Mouse (Mus musculus) heart, embryonic 10.5 days (tissue): ENCODE data around the gene Csf3r. TPM values are rescaled to one million over a fixed set of nuclear protein-coding genes. Genes with fewer than 3 reads are reported as not detected.

ENCODE experiments used
- DNase-seq: peaks from one replicate; pipeline ENCODE4 v3.0.0-alpha.2; 2017; ENCODE audit warnings: low spot score
- H3K27ac ChIP-seq: fragments of 300-500 bp; sonication (generic); 2 replicates; pipeline ENCODE4 v1.5.1; 2016; ENCODE audit warnings: mild to moderate bottlenecking
- H3K27me3 ChIP-seq: fragments of 300-500 bp; sonication (generic); 2 replicates; pipeline ENCODE4 v1.6.1; 2016; ENCODE audit warnings: mild to moderate bottlenecking; ENCODE audit not compliant: poor library complexity, insufficient read depth, severe bottlenecking
- H3K36me3 ChIP-seq: fragments of 300-500 bp; sonication (generic); 2 replicates; pipeline ENCODE4 v1.6.1; 2016; ENCODE audit warnings: mild to moderate bottlenecking, moderate library complexity
- H3K4me1 ChIP-seq: fragments of 300-500 bp; sonication (generic); 2 replicates; pipeline ENCODE4 v1.6.1; 2016; ENCODE audit warnings: mild to moderate bottlenecking
- H3K4me3 ChIP-seq: fragments of 300-500 bp; sonication (generic); 2 replicates; pipeline ENCODE4 v1.5.1; 2016; ENCODE audit warnings: mild to moderate bottlenecking, moderate library complexity
- H3K9me3 ChIP-seq: fragments of 300-500 bp; sonication (generic); 2 replicates; pipeline ENCODE4 v1.6.1; 2016; ENCODE audit warnings: mild to moderate bottlenecking, moderate library complexity
- WGBS: fragments of 180-500 bp; shearing (Covaris S2); methylation state at CpG from one replicate; pipeline ENCODE4 v1.1.7; 2016; 5-methylcytosine and 5-hydroxymethylcytosine counted together
- polyA plus RNA-seq: library from polyadenylated mRNA; unstranded; fragments of >200 nt; fragmentation: Nextera tagmentation; extraction: Ambion mirVana; gene quantifications from 2 replicates; pipeline ENCODE4 v1.2.1, GENCODE M21; 2016

Gene Csf3r
- polyA plus RNA-seq, 1 experiment from 2014 or later = 0.53 TPM

GRCm38 (mm10) chr4:126065241-126065640 lies 40.9 kb downstream of the Csf3r start:
- H3K27me3 ChIP-seq = no peaks in the 10 kb centered on the region
- H3K36me3 ChIP-seq = no peaks in the 10 kb centered on the region
- no peaks in the 10 kb centered on the region for H3K9me3 ChIP-seq
- DNase-seq = no peak
- no peak overlapping the region for H3K27ac ChIP-seq
- H3K4me1 ChIP-seq = no peaks in the 10 kb centered on the region
- WGBS = 80% methylated on average over 7 of the region's 7 CpGs
- no peak overlapping the region for H3K4me3 ChIP-seq

- Histone ChIP-seq H3K4me3 (no peak overlapping the region), H3K9me3 (no peaks in the 10 kb centered on the region), H3K4me1 (no peaks in the 10 kb centered on the region), H3K36me3 (no peaks in the 10 kb centered on the region), H3K27me3 (no peaks in the 10 kb centered on the region), H3K27ac (no peak overlapping the region)
- WGBS = 74% methylated on average over 15 of the region's 15 CpGs
- no peak for DNase-seq
These were observed 43.2 kb downstream of the Csf3r start for GRCm38 (mm10) chr4:126067401-126068077.

DNA sequence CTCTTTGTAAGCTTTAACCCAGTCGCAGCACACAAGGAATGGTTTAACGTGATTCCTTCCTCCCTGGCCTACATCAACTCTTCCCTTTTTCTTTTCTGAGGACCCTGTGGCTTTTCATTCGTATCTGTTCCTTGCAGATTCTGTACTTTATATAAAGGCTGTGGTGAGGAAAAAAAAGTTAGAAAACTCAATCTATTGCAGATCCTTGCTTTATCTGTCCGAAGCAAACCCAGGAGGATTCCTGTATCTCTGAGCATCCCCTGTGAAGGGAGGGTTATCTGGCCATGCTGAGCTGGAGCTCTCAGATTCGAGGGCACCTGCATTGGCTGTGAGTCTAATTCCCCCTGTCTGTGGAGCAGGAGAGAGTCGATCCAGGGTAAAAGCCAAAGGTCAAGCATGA lies 44.5 kb downstream of the Csf3r start:
- H3K4me3 ChIP-seq = no peak overlapping the region
- no peaks in the 10 kb centered on the region for H3K9me3 ChIP-seq
- H3K27me3 ChIP-seq = no peaks in the 10 kb centered on the region
- no peaks in the 10 kb centered on the region for H3K36me3 ChIP-seq
- no peak for DNase-seq
- H3K27ac ChIP-seq = no peak overlapping the region
- no peaks in the 10 kb centered on the region for H3K4me1 ChIP-seq
- WGBS = 73% methylated on average over 6 of the region's 6 CpGs

- H3K9me3 ChIP-seq = no peaks in the 10 kb centered on the region
- no peak overlapping the region for H3K27ac ChIP-seq
- H3K4me3 ChIP-seq = no peak overlapping the region
- no peaks in the 10 kb centered on the region for H3K36me3 ChIP-seq
- no peak for DNase-seq
- H3K27me3 ChIP-seq = no peaks in the 10 kb centered on the region
- WGBS = 76% methylated on average over 6 of the region's 6 CpGs
- H3K4me1 ChIP-seq = no peaks in the 10 kb centered on the region
These were observed 53.5 kb downstream of the Csf3r start for GRCm38 (mm10) chr4:126077833-126078232.

- H3K9me3 ChIP-seq = no peaks in the 10 kb centered on the region
- DNase-seq = no peak
- no peaks in the 10 kb centered on the region for H3K4me1 ChIP-seq
- H3K4me3 ChIP-seq = no peak overlapping the region
- H3K36me3 ChIP-seq = no peaks in the 10 kb centered on the region
- no peak overlapping the region for H3K27ac ChIP-seq
- H3K27me3 ChIP-seq = 0 out of 2 replicates have a peak, but pooled peaks cover 2% of the 10 kb centered on the region
- WGBS = 72% methylated on average over 4 of the region's 4 CpGs
These were observed 54.9 kb downstream of the Csf3r start for GRCm38 (mm10) chr4:126079266-126079665.

GRCm38 (mm10) chr4:126081601-126082000 lies 57.3 kb downstream of the Csf3r start:
- Histone ChIP-seq H3K4me1 (peaks cover 5% of the 10 kb centered on the region; the same call in 1 of the 2 replicates), H3K27me3 (0 out of 2 replicates have a peak, but pooled peaks cover 3% of the 10 kb centered on the region), H3K27ac (no peak overlapping the region), H3K9me3 (no peaks in the 10 kb centered on the region), H3K4me3 (no peak overlapping the region), H3K36me3 (no peaks in the 10 kb centered on the region)
- 85% methylated on average over 1 of the region's 1 CpGs for WGBS
- no peak for DNase-seq

DNA sequence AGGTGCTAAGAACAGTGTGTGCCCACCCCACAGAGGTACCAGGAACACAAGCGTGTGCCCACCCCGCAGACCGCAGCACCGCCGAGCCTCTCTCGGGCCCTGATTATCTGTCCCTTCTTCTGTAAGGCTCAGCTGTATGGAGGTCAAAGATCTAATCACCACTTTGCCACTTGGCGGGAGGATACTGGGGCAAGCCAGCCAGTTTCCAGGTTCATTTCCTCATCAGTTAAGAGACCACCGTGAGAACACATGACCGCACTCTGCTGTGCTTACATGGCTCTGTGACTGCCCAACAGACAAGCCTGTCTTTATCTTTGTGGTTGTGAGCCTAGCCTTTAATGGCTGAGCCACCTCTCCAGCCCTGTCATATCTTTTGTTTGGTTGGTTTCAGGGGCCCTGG lies 58.7 kb downstream of the Csf3r start:
- 80% methylated on average over 9 of the region's 9 CpGs for WGBS

GRCm38 (mm10) chr4:126084382-126084781 lies 60.0 kb downstream of the Csf3r start:
- DNase-seq = no peak
- no peak overlapping the region for H3K27ac ChIP-seq
- H3K9me3 ChIP-seq = no peaks in the 10 kb centered on the region
- H3K4me3 ChIP-seq = no peak overlapping the region
- H3K4me1 ChIP-seq = peaks cover 5% of the 10 kb centered on the region; the same call in 1 of the 2 replicates
- 67% methylated on average over 8 of the region's 8 CpGs for WGBS
- H3K36me3 ChIP-seq = no peaks in the 10 kb centered on the region
- 0 out of 2 replicates have a peak, but pooled peaks cover 3% of the 10 kb centered on the region for H3K27me3 ChIP-seq

More for the DNA sequence above, 58.7 kb downstream of the Csf3r start:
- Histone ChIP-seq H3K27me3 (0 out of 2 replicates have a peak, but pooled peaks cover 3% of the 10 kb centered on the region), H3K27ac (no peak overlapping the region), H3K9me3 (no peaks in the 10 kb centered on the region), H3K4me1 (peaks cover 5% of the 10 kb centered on the region; the same call in 1 of the 2 replicates), H3K36me3 (no peaks in the 10 kb centered on the region), H3K4me3 (no peak overlapping the region)
- DNase-seq = no peak

DNA sequence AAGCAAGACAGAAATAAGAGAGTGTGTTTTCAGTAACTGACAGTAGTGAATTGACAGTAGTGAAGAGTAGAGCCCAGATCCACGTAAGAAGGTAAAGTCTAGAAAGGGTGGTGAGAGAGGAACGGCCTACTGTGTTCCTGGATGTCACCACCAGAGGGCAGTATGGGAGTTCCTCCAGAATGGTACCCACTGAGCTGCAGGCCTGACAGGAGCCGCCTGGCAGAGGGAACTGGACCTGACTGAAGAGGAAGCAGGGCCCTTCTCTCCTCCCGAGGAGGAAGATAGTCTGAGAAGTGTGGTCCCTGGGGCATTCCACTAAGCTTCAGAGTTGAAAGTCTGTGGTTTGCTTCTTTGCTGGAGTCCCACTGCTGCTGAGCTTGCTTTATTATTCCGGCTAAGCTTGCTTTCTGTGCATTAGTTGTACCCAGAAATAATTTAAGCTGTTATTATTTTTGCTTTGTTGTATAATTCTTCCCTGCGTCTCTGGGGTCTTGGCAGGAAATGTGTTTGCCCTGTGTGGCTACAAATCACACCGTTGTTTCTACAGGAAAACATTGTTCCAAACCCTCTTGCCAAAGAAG lies 61.7 kb downstream of the Csf3r start:
- 0 out of 2 replicates have a peak overlapping the region, but pooled peaks have one; percentile 3 for H3K4me3 ChIP-seq
- no peaks in the 10 kb centered on the region for H3K36me3 ChIP-seq
- peaks cover 9% of the 10 kb centered on the region; the same call in 1 of the 2 replicates for H3K4me1 ChIP-seq
- 32% methylated on average over 7 of the region's 7 CpGs for WGBS
- DNase-seq = peak; percentile 92
- no peak overlapping the region for H3K27ac ChIP-seq
- no peaks in the 10 kb centered on the region for H3K9me3 ChIP-seq
- H3K27me3 ChIP-seq = 0 out of 2 replicates have a peak, but pooled peaks cover 3% of the 10 kb centered on the region

GRCm38 (mm10) chr4:126090101-126090847 lies 65.9 kb downstream of the Csf3r start:
- Histone ChIP-seq H3K36me3 (no peaks in the 10 kb centered on the region), H3K27me3 (no peaks in the 10 kb centered on the region), H3K4me1 (peaks cover 9% of the 10 kb centered on the region; the same call in 1 of the 2 replicates), H3K9me3 (no peaks in the 10 kb centered on the region), H3K27ac (no peak overlapping the region), H3K4me3 (no peak overlapping the region)
- 68% methylated on average over 7 of the region's 7 CpGs for WGBS
- no peak for DNase-seq

DNA sequence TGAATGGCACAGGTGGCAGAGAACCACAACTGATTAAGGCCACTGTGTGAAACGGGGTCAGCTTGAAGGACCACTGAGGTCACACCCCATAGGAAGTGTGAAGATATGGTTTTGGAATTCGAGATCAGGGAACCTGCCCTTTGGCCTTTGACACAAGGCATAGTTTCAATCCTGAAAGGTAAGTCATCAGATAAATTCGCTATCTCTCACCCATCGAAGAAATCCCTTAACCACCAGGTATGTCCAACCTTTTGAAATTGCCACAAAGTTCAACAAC lies 66.4 kb downstream of the Csf3r start:
- 71% methylated on average over 4 of the region's 4 CpGs for WGBS
- no peaks in the 10 kb centered on the region for H3K9me3 ChIP-seq
- H3K27me3 ChIP-seq = no peaks in the 10 kb centered on the region
- peaks cover 9% of the 10 kb centered on the region; the same call in 1 of the 2 replicates for H3K4me1 ChIP-seq
- DNase-seq = no peak
- no peaks in the 10 kb centered on the region for H3K36me3 ChIP-seq
- no peak overlapping the region for H3K4me3 ChIP-seq
- H3K27ac ChIP-seq = no peak overlapping the region

GRCm38 (mm10) chr4:126091873-126092272 lies 67.5 kb downstream of the Csf3r start:
- DNase-seq = no peak
- no peaks in the 10 kb centered on the region for H3K9me3 ChIP-seq
- H3K27me3 ChIP-seq = no peaks in the 10 kb centered on the region
- 80% methylated on average over 8 of the region's 8 CpGs for WGBS
- H3K4me3 ChIP-seq = no peak overlapping the region
- no peaks in the 10 kb centered on the region for H3K36me3 ChIP-seq
- H3K4me1 ChIP-seq = peaks cover 9% of the 10 kb centered on the region
- H3K27ac ChIP-seq = no peak overlapping the region
